Mouse (Mus musculus): ENCODE results near the gene Srarp. TPM values are rescaled to one million over a fixed set of nuclear protein-coding genes. Genes with fewer than 3 reads are reported as not detected.

Gene Srarp
- polyA plus RNA-seq, 1 experiment from 2014 or later: not detected

GRCm38 (mm10) chr4:141459766-141460165 lies 23.9 kb upstream of the Srarp start:
- Histone ChIP-seq H3K9me3 (ENCODE audit: low read length) (no peaks in the 10 kb centered on the region), H3K9ac (replicated peaks; ENCODE audit: low read length) (no peak overlapping the region), H3K4me2 (replicated peaks; ENCODE audit: low read depth, low read length) (no peak overlapping the region), H3K27ac (ENCODE audit: low read length) (no peak overlapping the region), H3K4me3 (ENCODE audit: low read length) (no peak overlapping the region), H3K36me3 (ENCODE audit: insufficient read depth, low read length) (peaks cover 20% of the 10 kb centered on the region), H3K27me3 (ENCODE audit: insufficient read depth, low read length) (no peaks in the 10 kb centered on the region), H3K4me1 (ENCODE audit: insufficient read depth, low read length) (peaks cover 21% of the 10 kb centered on the region)
- WGBS: 95% methylated on average over 9 of the region's 9 CpGs
- no peak for ATAC-seq (ENCODE audit: low FRiP score, low TSS enrichment)

- H3K9ac ChIP-seq (replicated peaks; ENCODE audit: low read length): 0 out of 2 replicates have a peak overlapping the region, but pooled peaks have one; percentile 32
- H3K27me3 ChIP-seq (ENCODE audit: insufficient read depth, low read length): no peaks in the 10 kb centered on the region
- H3K4me3 ChIP-seq (ENCODE audit: low read length): no peak overlapping the region
- no peak for ATAC-seq (ENCODE audit: low FRiP score, low TSS enrichment)
- peaks cover 21% of the 10 kb centered on the region for H3K4me1 ChIP-seq (ENCODE audit: insufficient read depth, low read length)
- peak overlapping the region; percentile 61 for H3K27ac ChIP-seq (ENCODE audit: low read length)
- H3K4me2 ChIP-seq (replicated peaks; ENCODE audit: low read depth, low read length): no peak overlapping the region
- H3K9me3 ChIP-seq (ENCODE audit: low read length): no peaks in the 10 kb centered on the region
- H3K36me3 ChIP-seq (ENCODE audit: insufficient read depth, low read length): peaks cover 12% of the 10 kb centered on the region
- WGBS: 64% methylated on average over 3 of the region's 3 CpGs
Measured at GRCm38 (mm10) chr4:141458888-141459287, 23.0 kb upstream of the Srarp start.

GRCm38 (mm10) chr4:141458236-141458635 lies 22.3 kb upstream of the Srarp start:
- H3K4me2 ChIP-seq (replicated peaks; ENCODE audit: low read depth, low read length): 0 out of 2 replicates have a peak overlapping the region, but pooled peaks have one; percentile 0
- H3K9me3 ChIP-seq (ENCODE audit: low read length): no peaks in the 10 kb centered on the region
- WGBS: 13% methylated on average over 7 of the region's 7 CpGs
- peak overlapping the region; percentile 22 for H3K27ac ChIP-seq (ENCODE audit: low read length)
- H3K4me3 ChIP-seq (ENCODE audit: low read length): no peak overlapping the region
- peaks cover 21% of the 10 kb centered on the region for H3K4me1 ChIP-seq (ENCODE audit: insufficient read depth, low read length)
- H3K36me3 ChIP-seq (ENCODE audit: insufficient read depth, low read length): peaks cover 7% of the 10 kb centered on the region
- ATAC-seq (ENCODE audit: low FRiP score, low TSS enrichment): peak; percentile 88
- no peaks in the 10 kb centered on the region for H3K27me3 ChIP-seq (ENCODE audit: insufficient read depth, low read length)
- H3K9ac ChIP-seq (replicated peaks; ENCODE audit: low read length): no peak overlapping the region

DNA sequence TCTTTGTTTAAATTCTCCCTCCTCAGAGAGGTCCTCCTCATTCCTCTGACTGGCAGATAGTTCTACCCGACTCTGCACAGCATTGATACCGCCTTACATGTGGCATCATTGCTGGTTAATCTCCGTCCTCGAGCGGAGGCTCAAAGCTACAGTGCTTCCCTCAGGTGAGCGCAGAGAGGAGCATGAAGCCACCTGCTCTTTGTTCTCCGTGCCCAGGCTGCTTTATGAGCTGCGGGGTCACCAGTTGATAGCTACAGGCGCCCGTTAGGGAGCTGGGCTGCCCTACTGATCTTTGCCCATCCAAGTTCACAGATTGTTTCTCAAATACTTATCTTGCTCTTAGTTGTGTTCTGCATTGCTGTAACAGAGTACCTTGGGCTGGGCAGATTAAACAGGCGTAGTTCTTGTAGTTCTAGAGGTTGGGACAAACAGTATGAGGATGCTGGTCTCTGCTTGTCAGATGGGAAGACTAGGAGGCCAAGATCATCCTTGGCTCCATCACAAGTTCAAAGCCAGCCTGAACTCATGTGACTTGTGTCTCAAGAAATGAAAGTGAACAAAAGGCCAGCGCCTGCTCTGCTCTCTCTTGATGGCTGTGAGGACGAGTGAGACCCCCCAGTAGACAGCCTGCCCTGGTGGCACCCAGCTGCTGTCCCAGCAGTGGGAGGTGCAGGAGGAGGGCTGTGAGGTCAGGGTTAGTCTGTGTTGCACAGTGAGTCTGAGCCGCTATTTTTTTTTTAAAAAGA lies 20.5 kb upstream of the Srarp start:
- ATAC-seq (ENCODE audit: low FRiP score, low TSS enrichment): no peak
- 89% methylated on average over 14 of the region's 14 CpGs for WGBS
- no peak overlapping the region for H3K4me2 ChIP-seq (replicated peaks; ENCODE audit: low read depth, low read length)

DNA sequence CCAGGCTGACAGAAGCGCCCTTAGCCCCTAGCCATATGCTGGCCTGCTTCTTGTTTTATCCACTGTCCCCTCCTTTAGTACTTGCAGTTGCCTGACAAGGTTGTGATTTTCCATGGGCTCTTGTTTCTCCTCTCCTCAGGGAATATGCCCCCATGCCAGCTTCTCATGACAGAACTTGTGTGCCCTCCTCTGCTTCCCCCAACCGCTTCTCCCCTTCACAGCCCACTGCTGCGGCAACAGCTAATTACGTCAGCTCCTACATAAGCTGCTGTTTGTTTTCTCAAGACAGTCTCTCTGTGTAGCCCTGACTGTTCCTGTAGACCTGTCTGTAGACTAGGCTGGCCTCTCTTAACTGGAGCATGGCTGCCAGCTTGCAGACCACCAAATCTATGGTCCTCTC lies 19.6 kb upstream of the Srarp start:
- H3K4me1 ChIP-seq (ENCODE audit: insufficient read depth, low read length): peaks cover 25% of the 10 kb centered on the region
- H3K27ac ChIP-seq (ENCODE audit: low read length): no peak overlapping the region
- WGBS: 55% methylated on average over 4 of the region's 4 CpGs
- H3K4me2 ChIP-seq (replicated peaks; ENCODE audit: low read depth, low read length): no peak overlapping the region
- peaks cover 11% of the 10 kb centered on the region; the same call in 1 of the 2 replicates for H3K36me3 ChIP-seq (ENCODE audit: insufficient read depth, low read length)
- no peaks in the 10 kb centered on the region for H3K27me3 ChIP-seq (ENCODE audit: insufficient read depth, low read length)
- H3K9ac ChIP-seq (replicated peaks; ENCODE audit: low read length): no peak overlapping the region
- H3K9me3 ChIP-seq (ENCODE audit: low read length): no peaks in the 10 kb centered on the region
- no peak for ATAC-seq (ENCODE audit: low FRiP score, low TSS enrichment)
- no peak overlapping the region for H3K4me3 ChIP-seq (ENCODE audit: low read length)

More for the DNA sequence above, 20.5 kb upstream of the Srarp start:
- Histone ChIP-seq H3K27me3 (ENCODE audit: insufficient read depth, low read length) (no peaks in the 10 kb centered on the region), H3K4me3 (ENCODE audit: low read length) (no peak overlapping the region), H3K9ac (replicated peaks; ENCODE audit: low read length) (no peak overlapping the region), H3K27ac (ENCODE audit: low read length) (no peak overlapping the region), H3K4me1 (ENCODE audit: insufficient read depth, low read length) (peaks cover 25% of the 10 kb centered on the region), H3K9me3 (ENCODE audit: low read length) (no peaks in the 10 kb centered on the region), H3K36me3 (ENCODE audit: insufficient read depth, low read length) (peaks cover 11% of the 10 kb centered on the region; the same call in 1 of the 2 replicates)

DNA sequence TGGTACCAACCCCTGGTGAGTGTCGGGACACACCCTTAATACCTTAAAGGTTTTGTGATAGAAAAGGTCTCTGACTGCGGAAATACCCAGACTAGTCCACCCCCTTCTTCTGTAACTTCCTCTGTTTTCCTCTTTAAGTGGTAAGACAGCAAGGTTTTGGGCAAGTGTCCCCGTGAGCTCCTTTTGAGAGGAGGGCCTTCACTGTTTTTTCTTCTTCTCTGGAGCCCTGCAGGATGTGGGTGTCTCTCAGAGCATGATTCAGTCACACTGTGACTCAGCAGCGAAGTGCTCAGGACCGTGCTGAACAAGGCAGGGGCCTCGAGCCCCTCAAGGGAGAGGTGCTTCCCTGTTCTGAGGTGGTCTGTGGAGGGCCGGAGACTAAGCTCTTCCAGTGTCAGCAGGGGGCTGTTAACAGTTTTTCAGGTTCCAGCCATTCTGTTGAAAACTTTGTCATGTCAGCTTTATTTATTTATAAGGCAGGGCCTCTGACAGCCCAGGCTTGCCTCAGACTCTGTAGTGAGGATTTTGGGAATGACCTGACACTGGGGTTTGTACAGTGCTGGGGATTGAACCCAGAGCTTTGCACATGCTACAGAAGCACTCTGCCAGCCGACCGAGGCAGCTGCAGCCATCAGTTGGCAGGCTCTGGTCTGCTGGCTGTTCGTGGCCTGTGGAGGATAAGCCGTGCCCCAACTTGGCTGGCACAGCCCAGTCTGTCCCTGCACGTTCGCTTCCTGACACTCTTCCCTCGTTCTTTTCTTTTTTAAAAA lies 18.9 kb upstream of the Srarp start:
- Histone ChIP-seq H3K4me3 (ENCODE audit: low read length) (no peak overlapping the region), H3K4me1 (ENCODE audit: insufficient read depth, low read length) (peaks cover 25% of the 10 kb centered on the region), H3K9ac (replicated peaks; ENCODE audit: low read length) (no peak overlapping the region), H3K27ac (ENCODE audit: low read length) (no peak overlapping the region), H3K9me3 (ENCODE audit: low read length) (no peaks in the 10 kb centered on the region), H3K27me3 (ENCODE audit: insufficient read depth, low read length) (no peaks in the 10 kb centered on the region), H3K36me3 (ENCODE audit: insufficient read depth, low read length) (peaks cover 14% of the 10 kb centered on the region; the same call in 1 of the 2 replicates), H3K4me2 (replicated peaks; ENCODE audit: low read depth, low read length) (no peak overlapping the region)
- ATAC-seq (ENCODE audit: low FRiP score, low TSS enrichment): no peak
- WGBS: 81% methylated on average over 14 of the region's 14 CpGs

DNA sequence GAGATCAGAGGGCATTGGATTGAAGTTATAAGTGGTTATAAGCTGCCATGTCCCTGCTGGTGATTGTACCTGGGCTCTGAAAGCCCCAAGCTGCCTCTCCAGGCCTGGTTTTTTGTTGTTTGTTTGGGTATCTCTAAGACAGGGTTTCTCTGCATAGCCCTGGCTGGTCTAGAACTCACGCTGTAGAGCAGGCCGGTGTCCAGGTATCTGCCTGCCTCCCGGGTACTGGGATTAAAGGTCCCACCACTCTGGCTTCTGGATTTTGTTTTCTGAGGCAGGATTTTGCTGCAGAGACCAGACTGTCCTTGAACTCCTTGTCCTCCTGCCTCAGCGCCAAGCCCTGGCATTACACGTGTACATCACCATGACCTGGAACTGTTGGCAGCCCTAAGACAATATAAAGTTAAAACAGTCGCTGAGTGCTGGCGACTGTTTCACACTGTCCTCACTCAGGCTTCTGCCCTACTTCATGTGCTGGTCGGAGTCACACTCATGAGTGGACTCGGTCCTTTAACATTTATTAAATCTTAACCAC lies 16.1 kb upstream of the Srarp start:
- Histone ChIP-seq H3K4me2 (replicated peaks; ENCODE audit: low read depth, low read length) (no peak overlapping the region), H3K27me3 (ENCODE audit: insufficient read depth, low read length) (no peaks in the 10 kb centered on the region), H3K27ac (ENCODE audit: low read length) (no peak overlapping the region), H3K4me3 (ENCODE audit: low read length) (no peak overlapping the region), H3K36me3 (ENCODE audit: insufficient read depth, low read length) (peaks cover 39% of the 10 kb centered on the region), H3K9ac (replicated peaks; ENCODE audit: low read length) (no peak overlapping the region), H3K9me3 (ENCODE audit: low read length) (no peaks in the 10 kb centered on the region), H3K4me1 (ENCODE audit: insufficient read depth, low read length) (peaks cover 12% of the 10 kb centered on the region)
- 91% methylated on average over 9 of the region's 9 CpGs for WGBS
- no peak for ATAC-seq (ENCODE audit: low FRiP score, low TSS enrichment)

DNA sequence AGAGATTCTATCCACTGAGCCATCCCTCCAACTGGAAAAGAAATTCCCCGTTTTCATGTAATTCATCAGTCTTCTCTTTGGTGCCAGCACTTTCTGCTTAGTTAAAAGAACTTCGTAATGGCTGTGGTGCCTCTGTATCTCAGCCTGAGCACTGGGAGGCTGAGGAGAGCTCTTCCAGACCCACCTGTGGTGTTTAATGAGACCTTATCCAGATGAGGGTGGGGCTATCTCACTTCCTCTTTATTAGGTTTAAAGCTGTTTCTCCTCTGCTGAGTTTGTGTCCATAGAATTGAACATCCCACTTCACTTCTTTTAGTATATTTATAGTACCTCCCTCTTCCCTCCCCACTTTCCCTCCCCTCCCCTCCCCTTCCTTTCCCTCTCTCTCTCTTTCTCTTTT lies 15.3 kb upstream of the Srarp start:
- WGBS: 89% methylated on average over 2 of the region's 2 CpGs
- Histone ChIP-seq H3K27me3 (ENCODE audit: insufficient read depth, low read length) (no peaks in the 10 kb centered on the region), H3K4me1 (ENCODE audit: insufficient read depth, low read length) (peaks cover 15% of the 10 kb centered on the region), H3K4me2 (replicated peaks; ENCODE audit: low read depth, low read length) (no peak overlapping the region), H3K27ac (ENCODE audit: low read length) (no peak overlapping the region), H3K9me3 (ENCODE audit: low read length) (no peaks in the 10 kb centered on the region), H3K36me3 (ENCODE audit: insufficient read depth, low read length) (peaks cover 40% of the 10 kb centered on the region), H3K9ac (replicated peaks; ENCODE audit: low read length) (no peak overlapping the region), H3K4me3 (ENCODE audit: low read length) (no peak overlapping the region)
- ATAC-seq (ENCODE audit: low FRiP score, low TSS enrichment): no peak

GRCm38 (mm10) chr4:141446211-141446610 lies 10.3 kb upstream of the Srarp start:
- ATAC-seq (ENCODE audit: low FRiP score, low TSS enrichment): no peak
- H3K4me3 ChIP-seq (ENCODE audit: low read length): no peak overlapping the region
- H3K4me1 ChIP-seq (ENCODE audit: insufficient read depth, low read length): peaks cover 21% of the 10 kb centered on the region
- no peak overlapping the region for H3K9ac ChIP-seq (replicated peaks; ENCODE audit: low read length)
- H3K27me3 ChIP-seq (ENCODE audit: insufficient read depth, low read length): no peaks in the 10 kb centered on the region
- H3K4me2 ChIP-seq (replicated peaks; ENCODE audit: low read depth, low read length): no peak overlapping the region
- 72% methylated on average over 7 of the region's 7 CpGs for WGBS
- peaks cover 29% of the 10 kb centered on the region for H3K36me3 ChIP-seq (ENCODE audit: insufficient read depth, low read length)
- no peaks in the 10 kb centered on the region for H3K9me3 ChIP-seq (ENCODE audit: low read length)
- no peak overlapping the region for H3K27ac ChIP-seq (ENCODE audit: low read length)

Data from kidney, embryonic 16.5 days (tissue).